Mouse (Mus musculus) liver (tissue): ENCODE results near the gene Hbq1b.

ENCODE experiments used
- DNase-seq: peaks from one replicate; pipeline ENCODE4 v3.0.0-alpha.2; 2020; ENCODE audit warnings: mixed read lengths

Hbq1b gene

DNA sequence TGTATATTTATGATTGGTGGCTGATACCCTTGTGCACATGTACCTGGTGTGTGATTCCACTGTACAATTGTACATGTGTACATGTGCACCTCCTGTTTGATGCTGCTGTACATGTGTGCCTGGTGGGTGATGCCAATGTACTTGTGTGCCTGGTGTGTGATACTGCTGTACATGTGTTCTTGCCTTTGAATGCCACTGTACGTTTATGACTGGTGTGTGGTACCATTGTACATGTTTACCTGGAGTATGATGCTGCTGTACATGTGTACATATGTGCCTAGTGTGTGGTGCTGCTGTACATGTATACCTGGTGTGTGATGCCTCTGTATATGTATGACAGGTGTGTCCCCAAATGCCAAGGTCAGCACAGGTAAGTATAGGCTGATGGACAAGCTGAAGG, 14.7 kb downstream of the Hbq1b start:
- no peak for DNase-seq

DNA sequence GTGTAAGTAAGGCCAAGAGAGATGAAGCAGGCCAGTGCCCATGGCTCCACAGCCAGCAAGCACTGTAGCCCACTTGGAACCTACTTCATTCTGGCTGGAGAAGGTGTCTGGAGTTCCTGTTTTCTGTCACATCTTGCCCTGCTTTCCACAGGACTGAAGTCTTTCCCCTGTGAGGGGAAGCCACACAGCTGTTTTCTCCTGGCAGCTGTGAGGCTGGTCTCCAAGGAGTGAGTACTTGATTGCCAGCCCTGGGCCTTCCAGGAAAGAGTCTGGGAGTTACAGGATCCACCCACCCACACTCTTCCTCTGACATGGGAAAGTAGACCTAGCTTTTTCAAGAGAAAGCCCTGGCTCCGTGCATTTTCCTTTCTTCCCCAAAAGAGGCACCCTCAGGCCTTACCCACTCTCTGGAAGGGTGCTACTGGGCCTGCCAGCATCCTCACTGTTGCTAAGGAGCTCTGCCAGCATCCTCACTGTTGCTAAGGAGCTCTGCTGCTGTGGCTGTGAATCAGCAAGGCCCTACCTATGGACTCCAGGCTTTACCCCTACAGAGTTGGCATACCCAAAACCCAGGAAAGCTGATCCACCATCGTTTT, 16.2 kb downstream of the Hbq1b start:
- no peak for DNase-seq

DNA sequence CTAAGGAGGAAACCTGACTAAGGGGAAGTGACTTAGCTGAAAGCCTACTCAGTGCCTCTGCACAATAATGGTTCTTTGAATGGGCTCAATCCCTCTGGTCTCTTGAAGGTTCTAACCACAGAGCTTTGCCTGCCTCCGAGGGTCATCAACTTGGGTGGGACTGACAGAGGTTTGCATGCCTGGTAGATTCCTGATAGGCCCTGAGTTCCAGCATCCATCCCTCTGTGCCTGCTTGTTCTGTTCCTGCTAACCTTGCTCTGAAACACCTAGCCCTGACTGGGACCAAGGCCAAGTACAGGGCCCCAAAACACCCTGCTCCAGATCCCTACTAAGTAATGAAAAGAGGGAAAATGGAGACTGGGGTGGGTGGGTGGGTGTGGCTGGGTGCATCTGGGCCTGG, 16.7 kb downstream of the Hbq1b start:
- no peak for DNase-seq

- DNase-seq, result no peak
These were observed 20.2 kb downstream of the Hbq1b start for GRCm38 (mm10) chr11:32307006-32307405.

- DNase-seq, result no peak
These were observed 22.7 kb downstream of the Hbq1b start for GRCm38 (mm10) chr11:32309446-32309845.

DNA sequence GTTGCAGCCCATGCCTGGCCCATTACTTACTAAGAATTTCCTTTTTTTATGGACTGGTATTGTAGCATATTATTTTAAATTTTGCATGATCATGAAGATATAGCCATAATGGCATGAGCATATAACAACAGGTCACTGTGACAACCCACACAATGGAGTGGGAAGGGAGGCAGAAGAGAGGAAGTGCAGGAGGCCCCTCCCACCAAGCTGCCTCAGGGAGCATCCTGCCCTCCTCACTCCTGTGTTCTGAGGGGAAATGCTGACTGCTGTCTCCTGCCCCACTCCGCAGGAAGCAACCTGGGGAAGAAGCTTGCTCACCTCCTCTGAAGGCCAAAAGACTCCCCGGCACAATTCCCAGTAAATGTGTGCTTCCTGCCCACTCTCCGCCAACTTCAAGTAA, 23.2 kb downstream of the Hbq1b start:
- DNase-seq, result no peak

DNA sequence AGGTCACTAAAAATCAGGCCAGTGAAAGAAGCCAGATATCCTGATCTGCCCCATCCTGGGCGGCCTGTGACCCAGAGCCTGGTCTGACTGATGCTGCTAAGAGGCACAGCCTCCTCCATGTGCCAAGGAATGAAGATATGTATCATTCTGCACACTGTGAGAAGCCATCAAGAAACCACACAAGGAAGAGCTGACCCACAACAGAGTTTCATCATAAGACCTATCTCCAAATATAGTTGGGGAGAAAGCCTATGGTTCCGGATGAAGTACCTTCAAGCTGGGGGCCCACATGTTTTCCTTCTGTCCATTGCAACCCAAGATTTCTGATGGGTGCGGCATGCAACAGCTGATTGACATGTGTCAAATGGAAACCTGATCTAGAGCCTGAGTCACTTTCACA, 29.2 kb downstream of the Hbq1b start:
- DNase-seq, result no peak

GRCm38 (mm10) chr11:32320507-32321195, 33.9 kb downstream of the Hbq1b start:
- DNase-seq, result no peak

GRCm38 (mm10) chr11:32321196-32321565, 34.4 kb downstream of the Hbq1b start:
- peak; percentile 91 for DNase-seq

- peak; percentile 91 for DNase-seq
These were observed 37.8 kb downstream of the Hbq1b start for GRCm38 (mm10) chr11:32324609-32325008.

DNA sequence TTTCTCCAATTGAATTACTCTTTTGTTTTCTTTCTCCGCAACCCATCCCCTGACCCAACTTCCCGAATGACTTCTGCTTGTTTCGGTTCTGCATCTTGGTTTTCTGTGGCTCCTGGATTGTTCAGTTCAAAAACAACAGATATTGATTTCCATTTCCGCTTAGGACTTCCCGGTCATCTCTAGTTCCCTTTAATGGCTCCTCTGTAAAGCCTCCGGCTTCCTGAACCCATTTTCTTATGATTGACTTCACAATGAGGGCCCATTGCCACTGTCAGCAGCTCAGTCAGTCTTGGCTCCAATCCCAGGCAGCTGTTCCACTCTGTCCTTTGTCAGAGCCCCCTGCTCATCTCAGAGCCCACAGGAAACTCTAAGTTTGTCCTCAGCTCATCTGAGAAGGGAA, 44.3 kb downstream of the Hbq1b start:
- no peak for DNase-seq

DNA sequence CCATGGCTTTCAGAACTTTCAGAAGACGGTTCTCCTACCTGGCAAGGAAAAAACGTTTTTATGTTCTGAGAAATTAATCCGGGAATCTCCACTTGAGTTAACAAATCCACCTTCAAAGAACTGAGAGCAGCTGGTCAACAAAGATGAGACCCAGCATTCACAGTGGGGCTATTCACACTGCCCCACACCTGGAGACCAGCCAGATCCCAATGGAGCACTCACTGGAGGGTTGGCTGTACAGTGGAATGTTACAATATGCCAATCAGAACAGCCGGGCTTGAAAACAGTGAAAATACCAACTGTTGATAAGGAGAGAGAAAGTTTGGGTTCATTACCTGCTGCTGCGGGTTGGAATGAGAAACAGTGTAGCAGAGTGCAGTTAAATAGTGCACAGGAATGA, 45.1 kb downstream of the Hbq1b start:
- no peak for DNase-seq

DNA sequence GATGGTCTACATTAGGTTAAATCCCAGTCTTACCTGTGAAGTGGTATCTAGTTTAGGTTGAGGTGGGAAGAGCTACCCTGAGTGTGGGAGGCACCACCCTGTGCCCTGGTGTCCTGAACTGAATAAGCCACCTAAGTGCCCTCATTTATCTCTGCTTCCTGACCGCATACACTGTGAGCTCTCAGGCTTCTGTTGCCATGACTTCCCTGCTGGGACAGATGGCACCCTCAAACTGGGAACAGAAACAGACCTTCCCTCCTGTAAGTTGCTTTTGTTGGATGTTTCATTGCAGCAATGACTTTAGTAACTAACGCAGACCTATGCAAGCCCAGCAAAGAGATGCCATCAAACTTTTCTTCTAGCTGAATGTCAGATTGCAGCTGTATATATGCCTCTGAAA, 46.5 kb downstream of the Hbq1b start:
- no peak for DNase-seq

DNA sequence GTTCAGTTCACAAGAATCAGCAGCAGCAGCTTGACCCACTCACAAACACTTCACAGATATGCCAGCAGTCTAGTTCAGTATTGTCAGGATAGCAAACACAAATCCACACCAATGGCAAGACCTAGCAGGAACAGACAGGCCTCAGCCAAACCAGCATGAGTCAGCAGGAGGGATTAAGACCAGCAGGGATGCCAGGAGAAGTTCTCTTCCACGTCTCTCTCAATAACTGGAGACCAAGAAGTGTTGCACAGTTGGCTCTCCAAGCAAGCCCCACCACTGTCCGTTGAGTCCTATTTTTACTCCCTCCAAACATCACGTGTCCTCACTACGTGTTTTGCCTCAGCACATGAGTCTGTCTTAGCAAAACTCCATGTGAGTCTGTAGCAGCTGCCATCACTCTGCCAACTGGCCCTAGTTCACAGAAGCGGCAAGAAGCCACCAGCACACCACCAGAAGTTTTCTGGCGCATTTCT, 49.7 kb downstream of the Hbq1b start:
- DNase-seq, result no peak
